Mouse (Mus musculus) brain, embryonic 14.5 days (tissue): ENCODE data around the gene Trim56.

Source experiments
- CTCF ChIP-seq: fragments of 200-500 bp; IDR thresholded peaks from 2 replicates; pipeline ENCODE4 v1.5.1; 2012; ENCODE audit warnings: inconsistent platforms, mild to moderate bottlenecking, moderate library complexity, borderline replicate concordance; ENCODE audit not compliant: insufficient read depth, insufficient read length; ENCODE audit errors: extremely low read depth
- POLR2A ChIP-seq: fragments of 200-500 bp; IDR thresholded peaks from 2 replicates; pipeline ENCODE4 v1.6.1; 2012; ENCODE audit warnings: mild to moderate bottlenecking, inconsistent platforms, borderline replicate concordance; ENCODE audit not compliant: poor library complexity, insufficient read depth, insufficient read length, severe bottlenecking; ENCODE audit errors: extremely low read depth

- no peak for TF ChIP-seq POLR2A
- no peak for TF ChIP-seq CTCF
Observed at GRCm38 (mm10) chr5:137102575-137103522, 13.2 kb downstream of the Trim56 start.
